Mouse (Mus musculus) heart, embryonic 11.5 days (tissue): ENCODE data around the gene Szrd1. TPM values are rescaled to one million over a fixed set of nuclear protein-coding genes. Genes with fewer than 3 reads are reported as not detected.
"Not testable (repeated sequence)": the region's sequence is repeated elsewhere in the genome, so short reads cannot be mapped to it uniquely, and the experiment has no call there.

Experiments used
- ATAC-seq: fragments of 200-750 bp; cut with Nextera tagmentation; replicated peaks from 2 replicates; pipeline ENCODE4 v1.8.0; 2017; ENCODE audit warnings: moderate library complexity; ENCODE audit not compliant: insufficient number of reproducible peaks, low FRiP score, low TSS enrichment
- H3K27ac ChIP-seq: fragments of 300-500 bp; sonication (generic); 2 replicates; pipeline ENCODE4 v1.5.1; 2014; ENCODE audit warnings: mild to moderate bottlenecking, low read depth, low read length
- H3K27me3 ChIP-seq: fragments of 300-500 bp; sonication (generic); 2 replicates; pipeline ENCODE4 v1.6.1; 2014; ENCODE audit warnings: mild to moderate bottlenecking, low read length, mixed read lengths; ENCODE audit not compliant: control insufficient read depth, insufficient read depth
- H3K36me3 ChIP-seq: fragments of 300-500 bp; sonication (generic); 2 replicates; pipeline ENCODE4 v1.6.1; 2014; ENCODE audit warnings: mild to moderate bottlenecking, low read length, moderate library complexity, mixed read lengths; ENCODE audit not compliant: control insufficient read depth, insufficient read depth
- H3K4me1 ChIP-seq: fragments of 300-500 bp; sonication (generic); 2 replicates; pipeline ENCODE4 v1.6.1; 2014; ENCODE audit warnings: low read length; ENCODE audit not compliant: control insufficient read depth, insufficient read depth
- H3K4me2 ChIP-seq: fragments of 300-500 bp; sonication (generic); 2 replicates; pipeline ENCODE4 v1.6.1; 2014; ENCODE audit warnings: mild to moderate bottlenecking, moderate library complexity
- H3K4me3 ChIP-seq: fragments of 300-500 bp; sonication (generic); 2 replicates; pipeline ENCODE4 v1.5.1; 2014; ENCODE audit warnings: low read depth, low read length
- H3K9ac ChIP-seq: fragments of 300-500 bp; sonication (generic); 2 replicates; pipeline ENCODE4 v1.6.1; 2014; ENCODE audit warnings: mild to moderate bottlenecking, low read depth, low read length, moderate library complexity
- H3K9me3 ChIP-seq: fragments of 300-500 bp; sonication (generic); replicated peaks from 2 replicates; pipeline ENCODE4 v1.6.1; 2016; ENCODE audit warnings: low read length; ENCODE audit not compliant: control insufficient read depth
- WGBS: fragments of 180-500 bp; shearing (Covaris S2); extraction: QIAGEN DNeasy Blood & Tissue Kit; methylation state at CpG from one replicate; pipeline ENCODE4 v1.1.7; 2014; ENCODE audit not compliant: insufficient replicate concordance; 5-methylcytosine and 5-hydroxymethylcytosine counted together
- polyA plus RNA-seq: library from polyadenylated mRNA; unstranded; fragments of >200 nt; fragmentation: Nextera tagmentation; extraction: Ambion mirVana; gene quantifications from 2 replicates; pipeline ENCODE4 v1.2.1, GENCODE M21; 2014

Gene Szrd1
- polyA plus RNA-seq, 1 experiment from 2014 or later, result 25.7 TPM

DNA sequence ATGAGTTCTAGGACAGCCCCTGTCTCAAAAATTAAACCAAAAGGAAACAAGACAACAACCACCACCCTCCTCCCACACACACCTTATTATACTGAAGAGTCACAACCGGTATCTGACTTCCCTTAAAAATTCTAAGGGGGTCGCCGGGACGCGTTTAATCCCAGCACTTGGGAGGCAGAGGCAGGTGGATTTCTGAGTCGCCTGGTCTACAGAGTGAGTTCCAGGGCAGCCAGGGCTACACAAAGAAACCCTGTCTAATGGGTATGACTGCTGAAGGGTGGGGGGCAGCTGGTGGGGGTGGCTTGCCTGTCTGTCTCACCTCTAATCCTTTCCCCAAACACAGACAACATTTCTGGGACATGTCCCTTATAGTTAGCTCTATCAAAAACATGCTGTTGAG, 1.4 kb upstream of the Szrd1 start:
- no peak overlapping the region for H3K9ac ChIP-seq
- WGBS, result 93% methylated on average over 6 of the region's 6 CpGs
- no peak for ATAC-seq

DNA sequence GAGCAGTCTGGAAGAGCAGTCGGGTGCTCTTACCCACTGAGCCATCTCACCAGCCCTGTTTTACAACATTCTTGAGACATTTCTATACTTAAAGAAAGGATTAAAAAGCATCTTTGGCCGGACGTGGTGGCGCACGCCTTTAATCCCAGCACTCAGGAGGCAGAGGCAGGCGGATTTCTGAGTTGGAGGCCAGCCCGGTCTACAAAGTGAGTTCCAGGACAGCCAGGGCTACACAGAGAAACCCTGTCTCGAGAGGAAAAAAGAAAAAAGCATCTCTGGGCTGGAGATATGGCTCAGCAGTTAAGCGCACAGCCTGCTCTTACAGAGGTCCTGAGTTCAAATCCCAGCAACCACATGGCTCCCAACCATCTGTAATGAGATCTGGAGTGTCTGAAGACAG, 779 bp upstream of the Szrd1 start:
- ATAC-seq, H3K9me3 ChIP-seq, H3K4me3 ChIP-seq, H3K27ac ChIP-seq, H3K27me3 ChIP-seq, H3K36me3 ChIP-seq, H3K4me2 ChIP-seq, H3K9ac ChIP-seq: not testable (repeated sequence)
- peaks cover 19% of the 10 kb centered on the region for H3K4me1 ChIP-seq
- WGBS, result 91% methylated on average over 9 of the region's 9 CpGs

More for the DNA sequence above, 1.4 kb upstream of the Szrd1 start:
- Histone ChIP-seq H3K4me1 (peaks cover 16% of the 10 kb centered on the region), H3K9me3 (no peaks in the 10 kb centered on the region), H3K36me3 (no peaks in the 10 kb centered on the region), H3K27me3 (no peaks in the 10 kb centered on the region), H3K4me2 (no peak overlapping the region), H3K27ac (no peak overlapping the region), H3K4me3 (no peak overlapping the region)

DNA sequence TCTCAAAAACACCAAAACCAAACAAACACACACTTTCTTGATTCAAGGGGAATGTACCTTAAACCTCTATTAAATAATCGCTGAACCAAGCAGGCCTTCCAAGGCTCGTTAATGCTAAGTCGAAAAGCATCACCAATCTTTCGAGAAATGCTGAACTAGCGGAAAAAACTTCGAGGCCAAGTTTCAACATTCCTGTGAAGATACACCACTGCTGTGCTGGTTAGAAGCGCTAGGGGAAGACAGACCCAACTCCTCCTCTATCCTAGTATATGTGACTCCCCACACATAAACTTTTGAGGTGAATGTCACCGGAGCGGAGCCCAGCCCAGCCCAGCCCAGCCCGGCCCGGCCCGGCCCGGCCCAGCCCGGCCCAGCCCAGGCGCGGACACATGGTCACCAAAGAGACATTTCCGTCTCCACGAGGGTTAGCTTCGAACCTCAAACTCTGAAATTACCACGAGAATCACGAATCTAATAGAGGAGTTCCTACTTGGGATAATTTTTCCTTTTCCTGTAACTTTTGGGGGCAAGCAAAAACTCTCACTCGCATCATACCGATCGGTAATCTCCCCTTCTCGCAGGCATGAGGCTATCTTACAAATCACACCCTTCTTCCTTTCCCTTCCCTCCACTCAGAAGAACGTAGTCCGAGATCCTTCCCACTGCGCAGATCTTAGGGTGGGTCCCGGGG, 1.0 kb downstream of the Szrd1 start:
- peak overlapping the region; percentile 84 for H3K9ac ChIP-seq
- no peak for ATAC-seq
- no peaks in the 10 kb centered on the region for H3K36me3 ChIP-seq
- H3K4me3 ChIP-seq, result peak overlapping the region; percentile 88
- peak overlapping the region; percentile 92 for H3K4me2 ChIP-seq
- no peaks in the 10 kb centered on the region for H3K9me3 ChIP-seq
- WGBS, result 2% methylated on average over 29 of the region's 29 CpGs
- H3K4me1 ChIP-seq, result peaks cover 34% of the 10 kb centered on the region
- peak overlapping the region; percentile 97 for H3K27ac ChIP-seq
- H3K27me3 ChIP-seq, result no peaks in the 10 kb centered on the region

DNA sequence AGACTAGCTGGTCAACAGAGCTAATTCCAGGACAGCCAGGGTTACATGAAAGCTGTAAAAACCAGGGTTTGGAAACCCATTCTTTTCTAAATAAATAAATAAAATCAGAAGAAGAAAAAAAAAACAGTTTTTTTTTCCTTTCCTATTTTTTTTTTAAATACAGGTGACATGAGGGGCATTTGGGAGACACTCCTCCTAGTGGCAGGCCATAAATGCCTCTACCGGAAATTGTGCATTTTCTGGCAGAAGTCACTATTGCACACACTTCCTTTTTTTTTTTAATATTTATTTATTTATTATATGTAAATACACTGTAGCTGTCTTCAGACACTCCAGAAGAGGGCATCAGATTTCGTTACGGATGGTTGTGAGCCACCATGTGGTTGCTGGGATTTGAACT, 1.8 kb downstream of the Szrd1 start:
- H3K36me3 ChIP-seq, H3K9me3 ChIP-seq, ATAC-seq, H3K4me3 ChIP-seq, H3K27ac ChIP-seq, H3K9ac ChIP-seq, H3K27me3 ChIP-seq: not testable (repeated sequence)
- 81% methylated on average over 1 of the region's 3 CpGs for WGBS
- Histone ChIP-seq H3K4me2 (peak overlapping the region; percentile 92), H3K4me1 (peaks cover 41% of the 10 kb centered on the region)

DNA sequence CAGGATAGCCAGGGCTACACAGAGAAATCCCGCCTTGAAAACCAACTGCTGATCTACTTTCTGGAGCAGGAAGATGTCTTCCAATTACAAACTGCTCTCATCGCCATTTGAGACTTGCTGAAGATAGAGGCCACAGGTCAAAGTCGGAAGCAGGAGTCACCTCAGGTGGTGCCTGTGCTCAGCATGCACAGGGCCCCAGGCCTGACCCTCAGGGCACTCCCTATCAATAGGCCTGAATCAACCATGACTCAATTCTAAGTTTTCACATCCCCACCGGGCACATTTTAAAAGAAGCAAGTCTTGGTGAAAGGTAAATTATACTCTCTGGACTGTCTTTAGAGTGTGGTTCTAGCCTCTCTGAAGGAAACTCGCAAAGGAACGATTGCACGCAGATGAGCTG, 3.4 kb downstream of the Szrd1 start:
- Histone ChIP-seq H3K27ac (no peak overlapping the region), H3K4me2 (no peak overlapping the region), H3K4me3 (no peak overlapping the region), H3K27me3 (no peaks in the 10 kb centered on the region), H3K9me3 (no peaks in the 10 kb centered on the region), H3K9ac (no peak overlapping the region), H3K36me3 (no peaks in the 10 kb centered on the region), H3K4me1 (peaks cover 57% of the 10 kb centered on the region)
- no peak for ATAC-seq
- 77% methylated on average over 7 of the region's 7 CpGs for WGBS

DNA sequence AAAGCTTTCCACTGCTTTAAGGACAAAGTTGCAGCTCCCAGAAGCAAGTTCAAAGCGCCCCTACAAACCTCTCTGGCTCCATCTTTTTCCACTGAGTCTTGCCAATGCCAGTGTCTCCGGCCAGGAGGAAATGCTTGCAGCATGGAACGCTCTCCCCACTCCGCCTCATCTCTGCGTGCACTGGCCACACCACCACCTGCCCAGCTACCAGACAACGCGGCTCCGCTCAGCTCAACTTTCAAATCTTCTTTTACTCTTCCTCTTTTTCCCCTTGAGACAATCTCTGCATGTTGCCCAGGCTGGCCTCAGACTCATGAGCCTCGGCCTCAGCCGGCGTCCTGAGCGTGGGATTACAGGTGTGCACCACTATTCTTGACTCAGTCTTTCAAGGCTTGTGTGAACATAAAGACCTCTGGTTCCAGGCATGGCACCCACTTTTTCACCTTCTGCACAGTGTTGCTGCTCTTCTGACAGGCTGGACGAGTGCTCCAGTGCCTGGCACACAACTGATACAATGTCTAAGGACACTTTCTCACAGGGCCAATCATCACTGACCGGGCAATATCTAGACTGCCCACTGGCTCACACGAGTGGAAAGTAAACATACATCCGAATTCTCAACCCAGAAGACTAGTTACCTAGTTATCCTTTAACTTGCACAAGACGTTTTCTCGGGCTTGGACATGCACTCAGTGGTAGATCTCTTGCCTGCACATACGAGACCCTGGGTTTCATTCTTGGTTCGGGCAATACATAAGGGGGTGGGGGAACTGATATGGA, 4.6 kb downstream of the Szrd1 start:
- Histone ChIP-seq H3K4me3 (no peak overlapping the region), H3K9ac (no peak overlapping the region), H3K27me3 (no peaks in the 10 kb centered on the region), H3K4me1 (peaks cover 61% of the 10 kb centered on the region), H3K27ac (peak overlapping the region; percentile 35; the same call in 1 of the 2 replicates), H3K9me3 (no peaks in the 10 kb centered on the region), H3K36me3 (no peaks in the 10 kb centered on the region), H3K4me2 (no peak overlapping the region)
- WGBS, result 74% methylated on average over 20 of the region's 20 CpGs
- ATAC-seq, result no peak

DNA sequence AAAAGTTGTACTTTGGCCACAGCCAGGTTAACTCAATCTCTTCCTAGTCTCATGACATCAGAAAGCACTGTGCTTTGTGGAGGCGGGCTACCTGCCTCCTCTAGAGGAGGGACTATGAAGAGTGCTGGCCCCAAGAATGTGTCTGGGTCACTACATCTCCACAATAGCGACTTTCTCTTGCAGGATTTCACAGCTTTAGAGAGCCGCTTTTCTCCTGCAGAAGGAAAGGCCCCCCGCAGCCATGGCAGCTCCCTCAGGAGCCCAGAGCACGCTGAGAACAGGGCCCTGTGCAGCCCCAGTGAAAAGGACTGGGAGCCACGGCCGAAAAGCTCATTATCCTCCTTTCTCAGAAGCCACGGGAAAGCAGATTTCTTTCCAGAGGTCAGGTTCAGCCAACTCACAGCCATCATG, 5.5 kb downstream of the Szrd1 start:
- no peak overlapping the region for H3K4me3 ChIP-seq
- no peak overlapping the region for H3K9ac ChIP-seq
- H3K27ac ChIP-seq, result no peak overlapping the region; the same call in 1 of the 2 replicates
- peak overlapping the region; percentile 19; the same call in 1 of the 2 replicates for H3K4me2 ChIP-seq
- ATAC-seq, result no peak
- H3K36me3 ChIP-seq, result no peaks in the 10 kb centered on the region
- no peaks in the 10 kb centered on the region for H3K9me3 ChIP-seq
- WGBS, result 56% methylated on average over 8 of the region's 8 CpGs
- peaks cover 64% of the 10 kb centered on the region for H3K4me1 ChIP-seq
- no peaks in the 10 kb centered on the region for H3K27me3 ChIP-seq

DNA sequence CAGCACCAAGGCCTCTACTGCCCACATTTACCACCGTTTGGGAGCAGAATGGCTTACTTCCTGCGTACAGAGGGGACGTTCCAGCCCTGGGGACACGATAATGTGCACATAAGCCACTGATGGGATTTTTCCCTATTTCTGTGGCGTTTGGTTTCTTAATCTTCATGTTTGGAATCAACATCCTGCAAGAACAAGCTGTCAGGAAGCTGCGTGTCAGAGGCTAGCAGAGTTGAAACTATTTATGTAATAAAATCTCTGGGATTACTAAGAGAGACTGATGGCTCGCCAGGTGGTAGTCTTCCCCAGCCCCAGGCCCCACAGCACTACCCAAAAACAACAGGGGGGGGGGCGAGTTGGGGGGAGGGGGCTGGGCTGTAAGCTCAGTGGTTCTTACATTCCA, 6.3 kb downstream of the Szrd1 start:
- no peak overlapping the region for H3K4me2 ChIP-seq
- no peak overlapping the region for H3K4me3 ChIP-seq
- H3K27me3 ChIP-seq, result no peaks in the 10 kb centered on the region
- 60% methylated on average over 8 of the region's 8 CpGs for WGBS
- no peak overlapping the region for H3K9ac ChIP-seq
- H3K4me1 ChIP-seq, result peaks cover 64% of the 10 kb centered on the region
- no peaks in the 10 kb centered on the region for H3K36me3 ChIP-seq
- no peaks in the 10 kb centered on the region for H3K9me3 ChIP-seq
- H3K27ac ChIP-seq, result no peak overlapping the region
- ATAC-seq, result no peak
